Mouse (Mus musculus) hindbrain, embryonic 10.5 days (tissue): ENCODE data around the gene Fth1. TPM values are rescaled to one million over a fixed set of nuclear protein-coding genes. Genes with fewer than 3 reads are reported as not detected.
A peak's percentile ranks its signal among the peaks of the same experiment; 100 is the strongest.

ENCODE experiments used
- DNase-seq: peaks from one replicate; pipeline ENCODE4 v3.0.0-alpha.2; 2017; ENCODE audit warnings: low spot score
- H3K27ac ChIP-seq: fragments of 300-500 bp; sonication (generic); 2 replicates; pipeline ENCODE4 v1.5.1; 2016; ENCODE audit warnings: mild to moderate bottlenecking, moderate library complexity
- H3K27me3 ChIP-seq: fragments of 300-500 bp; sonication (generic); 2 replicates; pipeline ENCODE4 v1.6.1; 2016; ENCODE audit warnings: mild to moderate bottlenecking; ENCODE audit not compliant: poor library complexity, insufficient read depth, severe bottlenecking
- H3K36me3 ChIP-seq: fragments of 300-500 bp; sonication (generic); 2 replicates; pipeline ENCODE4 v1.6.1; 2016; ENCODE audit warnings: mild to moderate bottlenecking, moderate library complexity
- H3K4me1 ChIP-seq: fragments of 300-500 bp; sonication (generic); replicated peaks from 2 replicates; pipeline ENCODE4 v1.6.1; 2016; ENCODE audit warnings: mild to moderate bottlenecking
- H3K4me3 ChIP-seq: fragments of 300-500 bp; sonication (generic); 2 replicates; pipeline ENCODE4 v1.5.1; 2016; ENCODE audit warnings: mild to moderate bottlenecking, moderate library complexity
- H3K9me3 ChIP-seq: fragments of 300-500 bp; sonication (generic); 2 replicates; pipeline ENCODE4 v1.6.1; 2016; ENCODE audit warnings: mild to moderate bottlenecking, moderate library complexity
- WGBS: fragments of 180-500 bp; shearing (Covaris S2); methylation state at CpG from one replicate; pipeline ENCODE4 v1.1.7; 2016; 5-methylcytosine and 5-hydroxymethylcytosine counted together
- polyA plus RNA-seq: library from polyadenylated mRNA; unstranded; fragments of >200 nt; fragmentation: Nextera tagmentation; extraction: Ambion mirVana; gene quantifications from 2 replicates; pipeline ENCODE4 v1.2.1, GENCODE M21; 2016

Gene Fth1
- polyA plus RNA-seq, 1 experiment from 2014 or later: 1,593 TPM

- Histone ChIP-seq H3K4me1 (peaks cover 32% of the 10 kb centered on the region), H3K27ac (no peak overlapping the region), H3K36me3 (peaks cover 22% of the 10 kb centered on the region), H3K9me3 (no peaks in the 10 kb centered on the region), H3K4me3 (no peak overlapping the region), H3K27me3 (peaks cover 4% of the 10 kb centered on the region; the same call in 1 of the 2 replicates)
- 67% methylated on average over 17 of the region's 17 CpGs for WGBS
- DNase-seq: no peak
These were observed 8.9 kb downstream of the Fth1 start for GRCm38 (mm10) chr19:9989171-9989883.

DNA sequence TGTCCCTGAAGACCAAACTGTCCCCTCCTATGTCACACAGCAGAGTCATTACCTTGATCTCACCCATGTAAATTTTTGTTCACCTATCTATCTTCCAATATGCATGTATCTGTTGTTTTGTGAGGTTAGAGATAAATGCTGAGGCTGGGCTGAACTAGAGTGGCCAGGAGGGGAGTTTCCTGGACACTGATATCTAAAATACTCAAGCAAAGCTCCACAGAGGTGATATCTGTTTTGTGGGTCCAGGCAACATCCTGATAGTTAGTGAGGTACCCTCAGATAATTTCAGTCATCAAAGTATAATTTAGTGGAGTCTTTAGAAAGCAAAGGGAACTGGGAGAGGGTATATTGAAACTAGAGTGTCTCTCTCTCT lies 9.5 kb downstream of the Fth1 start:
- no peak overlapping the region for H3K4me3 ChIP-seq
- peaks cover 32% of the 10 kb centered on the region for H3K4me1 ChIP-seq
- H3K9me3 ChIP-seq: no peaks in the 10 kb centered on the region
- H3K27me3 ChIP-seq: peaks cover 4% of the 10 kb centered on the region; the same call in 1 of the 2 replicates
- H3K27ac ChIP-seq: no peak overlapping the region
- H3K36me3 ChIP-seq: peaks cover 16% of the 10 kb centered on the region
- no peak for DNase-seq

DNA sequence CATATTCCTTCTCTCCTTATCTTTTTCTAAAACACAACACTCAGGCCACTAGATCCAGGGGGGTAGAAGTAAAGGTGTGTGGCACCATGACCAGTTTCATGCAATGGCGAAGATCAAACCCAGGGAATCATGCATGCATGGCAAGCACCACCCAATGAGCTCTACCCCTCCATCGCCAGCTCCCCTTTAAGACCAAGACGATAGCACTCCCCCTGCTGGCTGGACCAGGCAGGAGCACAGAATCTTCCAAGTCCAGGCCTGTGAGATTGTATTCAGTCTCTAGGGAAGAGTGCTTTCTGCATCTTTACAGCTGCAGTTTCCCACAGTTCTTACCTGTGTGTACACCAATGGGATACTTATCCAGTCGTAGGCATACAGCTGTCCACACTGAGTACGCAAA lies 10.9 kb downstream of the Fth1 start:
- Histone ChIP-seq H3K9me3 (no peaks in the 10 kb centered on the region), H3K4me1 (peaks cover 32% of the 10 kb centered on the region), H3K4me3 (no peak overlapping the region), H3K27ac (no peak overlapping the region), H3K27me3 (peaks cover 4% of the 10 kb centered on the region; the same call in 1 of the 2 replicates), H3K36me3 (peaks cover 2% of the 10 kb centered on the region; the same call in 1 of the 2 replicates)
- peak; percentile 83 for DNase-seq
- WGBS: 24% methylated on average over 5 of the region's 5 CpGs

DNA sequence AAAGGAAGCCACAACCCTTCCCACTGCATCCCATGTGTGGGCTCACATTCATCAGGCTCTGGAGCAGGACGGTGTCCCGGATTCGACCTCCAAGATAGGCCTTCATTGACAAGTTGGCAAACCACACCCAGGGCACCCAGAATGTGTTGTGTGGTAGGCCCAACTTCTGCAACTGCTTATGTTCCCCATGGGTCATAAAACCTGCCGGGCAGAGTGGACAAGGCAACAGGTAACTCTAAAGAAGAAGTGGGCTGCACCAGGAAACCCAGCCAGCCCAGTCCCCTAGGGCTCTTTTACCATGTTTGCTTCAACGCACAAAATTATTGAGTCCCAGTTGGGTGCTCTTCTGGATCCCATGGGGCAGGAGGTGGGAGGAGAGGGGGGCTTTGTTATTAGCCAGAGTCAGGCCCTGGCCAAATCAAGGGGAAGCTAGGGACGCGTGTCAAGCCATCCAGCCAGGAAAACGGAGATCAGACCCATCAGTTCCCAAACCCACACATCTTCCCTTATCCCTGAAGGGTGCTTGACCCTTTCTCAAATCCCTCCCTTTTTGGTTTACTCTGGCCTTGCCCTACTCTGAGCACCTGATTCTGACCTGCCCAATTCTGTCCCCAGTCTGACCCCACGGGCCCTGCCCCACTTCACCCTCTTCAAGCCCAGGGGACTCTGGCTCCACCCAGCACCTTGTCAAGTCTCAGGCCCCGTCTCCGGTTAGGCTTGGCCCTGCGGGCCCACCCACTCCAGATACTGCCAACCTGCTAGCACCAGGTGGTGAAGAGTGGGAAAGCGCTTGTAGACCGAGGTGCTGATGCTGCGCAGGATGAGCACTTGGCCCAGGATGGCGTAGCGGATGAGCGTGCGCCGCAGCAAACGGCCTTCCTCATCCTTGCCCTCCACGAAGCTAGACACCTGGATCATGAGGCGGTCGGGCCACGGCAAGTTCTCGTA lies 11.9 kb downstream of the Fth1 start:
- H3K27ac ChIP-seq: peak overlapping the region; percentile 81

DNA sequence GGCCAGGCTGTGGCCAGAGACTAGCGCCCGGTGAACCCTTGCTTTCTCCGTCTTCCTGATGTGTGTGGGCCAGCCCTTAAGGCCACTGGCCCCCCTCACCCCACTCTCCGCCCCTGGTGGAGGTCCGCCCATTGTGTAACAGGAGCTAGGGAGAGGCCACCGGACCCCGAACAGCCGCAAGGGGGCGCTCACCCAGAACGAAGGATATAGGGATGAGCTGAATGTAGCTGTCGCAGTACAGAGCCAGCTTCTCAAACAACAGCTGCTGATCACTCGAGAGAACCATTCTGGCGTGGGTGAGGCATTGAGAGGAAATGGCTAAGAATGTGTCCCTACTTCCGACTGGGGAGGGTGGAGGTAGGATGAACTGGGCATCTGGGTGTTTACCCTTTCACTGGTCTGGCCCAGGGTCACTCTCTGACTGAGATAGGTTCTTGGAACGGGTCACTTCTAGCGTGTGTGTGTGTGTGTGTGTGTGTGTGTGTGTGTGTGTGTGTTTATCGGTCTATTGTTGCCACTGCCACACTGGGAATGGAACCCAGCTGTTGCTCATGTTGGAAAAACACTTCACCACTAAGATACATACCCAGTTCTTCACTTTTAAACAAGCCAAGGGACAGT lies 12.7 kb downstream of the Fth1 start:
- peak; percentile 96 for DNase-seq
- Histone ChIP-seq H3K4me1 (peaks cover 21% of the 10 kb centered on the region), H3K9me3 (no peaks in the 10 kb centered on the region), H3K36me3 (no peaks in the 10 kb centered on the region), H3K27ac (peak overlapping the region; percentile 81), H3K4me3 (peak overlapping the region; percentile 47), H3K27me3 (peaks cover 4% of the 10 kb centered on the region; the same call in 1 of the 2 replicates)
- WGBS: 8% methylated on average over 17 of the region's 17 CpGs

More for the DNA sequence above, 11.9 kb downstream of the Fth1 start:
- Histone ChIP-seq H3K4me3 (peak overlapping the region; percentile 47), H3K36me3 (no peaks in the 10 kb centered on the region), H3K4me1 (peaks cover 29% of the 10 kb centered on the region), H3K27me3 (peaks cover 4% of the 10 kb centered on the region; the same call in 1 of the 2 replicates), H3K9me3 (no peaks in the 10 kb centered on the region)
- DNase-seq: no peak
- WGBS: 47% methylated on average over 26 of the region's 26 CpGs

- no peak overlapping the region for H3K27ac ChIP-seq
- H3K36me3 ChIP-seq: no peaks in the 10 kb centered on the region
- no peaks in the 10 kb centered on the region for H3K9me3 ChIP-seq
- peaks cover 2% of the 10 kb centered on the region; the same call in 1 of the 2 replicates for H3K27me3 ChIP-seq
- WGBS: 80% methylated on average over 12 of the region's 12 CpGs
- no peak for DNase-seq
- H3K4me3 ChIP-seq: no peak overlapping the region
- peaks cover 14% of the 10 kb centered on the region for H3K4me1 ChIP-seq
These were observed 17.0 kb downstream of the Fth1 start for GRCm38 (mm10) chr19:9997204-9998062.

DNA sequence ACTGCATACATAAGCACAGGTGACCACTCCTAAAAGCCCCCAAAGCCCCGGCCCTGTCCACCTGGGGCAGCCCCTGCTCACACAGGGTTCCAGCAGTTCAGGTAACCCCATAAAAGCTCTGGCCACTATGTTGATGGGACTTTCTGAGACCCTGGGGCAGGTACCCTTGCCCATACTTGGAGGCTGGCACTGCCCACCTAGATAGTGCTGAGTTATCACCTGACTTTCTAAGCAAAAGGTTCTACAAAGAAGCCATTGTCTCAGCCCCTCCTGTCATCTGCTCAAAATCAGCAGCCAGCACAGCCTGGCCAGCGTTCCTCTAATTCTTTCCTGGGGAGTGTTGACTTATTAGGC lies 17.6 kb downstream of the Fth1 start:
- DNase-seq: no peak
- Histone ChIP-seq H3K9me3 (no peaks in the 10 kb centered on the region), H3K36me3 (no peaks in the 10 kb centered on the region), H3K4me3 (no peak overlapping the region), H3K27me3 (no peaks in the 10 kb centered on the region), H3K4me1 (peaks cover 8% of the 10 kb centered on the region), H3K27ac (no peak overlapping the region)
- 83% methylated on average over 2 of the region's 2 CpGs for WGBS

DNA sequence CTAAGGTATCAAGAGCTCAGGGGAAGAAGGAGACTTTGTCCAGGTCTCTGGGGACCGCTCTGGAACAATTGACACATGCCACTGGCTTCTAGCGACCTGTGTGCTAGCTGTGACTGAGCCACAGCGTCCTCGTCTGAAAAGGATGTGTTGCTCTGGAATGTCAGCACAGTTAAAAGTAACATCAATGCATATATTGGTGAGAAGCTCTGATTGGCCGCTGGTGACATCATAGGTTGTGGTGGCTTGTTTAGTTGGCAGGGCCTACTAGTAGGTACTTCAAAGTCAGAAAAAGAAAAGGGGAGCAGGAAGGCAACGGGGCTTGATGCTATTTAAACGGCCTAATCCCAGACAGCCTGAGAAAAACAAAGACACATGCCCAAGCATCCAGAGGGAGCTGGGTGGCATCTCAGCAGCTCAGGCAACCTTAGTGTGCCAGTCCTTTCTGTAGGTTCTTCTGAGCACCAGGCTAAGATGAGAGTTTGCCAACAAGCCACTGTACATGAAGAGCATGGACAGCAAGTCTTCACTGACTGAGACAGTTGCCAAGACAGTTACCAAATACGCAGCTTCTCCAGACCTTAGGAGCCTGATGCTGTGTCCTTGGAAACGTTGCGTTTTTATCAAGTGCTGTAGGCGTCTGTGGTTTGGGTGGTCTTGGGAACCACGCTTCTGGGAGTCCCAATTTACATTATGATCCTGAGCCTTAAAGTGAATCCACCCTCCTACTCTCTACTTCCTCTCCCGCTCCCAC lies 18.5 kb downstream of the Fth1 start:
- 74% methylated on average over 13 of the region's 13 CpGs for WGBS

GRCm38 (mm10) chr19:10000330-10000729 lies 19.9 kb downstream of the Fth1 start:
- H3K36me3 ChIP-seq: no peaks in the 10 kb centered on the region
- no peaks in the 10 kb centered on the region for H3K27me3 ChIP-seq
- WGBS: 38% methylated on average over 3 of the region's 3 CpGs
- no peak overlapping the region for H3K4me3 ChIP-seq
- no peak for DNase-seq
- no peak overlapping the region for H3K27ac ChIP-seq
- no peaks in the 10 kb centered on the region for H3K9me3 ChIP-seq
- 0 out of 2 replicates have a peak, but pooled peaks cover 3% of the 10 kb centered on the region for H3K4me1 ChIP-seq

More for the DNA sequence above, 18.5 kb downstream of the Fth1 start:
- Histone ChIP-seq H3K27me3 (no peaks in the 10 kb centered on the region), H3K36me3 (no peaks in the 10 kb centered on the region), H3K4me1 (0 out of 2 replicates have a peak, but pooled peaks cover 3% of the 10 kb centered on the region), H3K27ac (no peak overlapping the region), H3K4me3 (no peak overlapping the region), H3K9me3 (no peaks in the 10 kb centered on the region)
- no peak for DNase-seq

DNA sequence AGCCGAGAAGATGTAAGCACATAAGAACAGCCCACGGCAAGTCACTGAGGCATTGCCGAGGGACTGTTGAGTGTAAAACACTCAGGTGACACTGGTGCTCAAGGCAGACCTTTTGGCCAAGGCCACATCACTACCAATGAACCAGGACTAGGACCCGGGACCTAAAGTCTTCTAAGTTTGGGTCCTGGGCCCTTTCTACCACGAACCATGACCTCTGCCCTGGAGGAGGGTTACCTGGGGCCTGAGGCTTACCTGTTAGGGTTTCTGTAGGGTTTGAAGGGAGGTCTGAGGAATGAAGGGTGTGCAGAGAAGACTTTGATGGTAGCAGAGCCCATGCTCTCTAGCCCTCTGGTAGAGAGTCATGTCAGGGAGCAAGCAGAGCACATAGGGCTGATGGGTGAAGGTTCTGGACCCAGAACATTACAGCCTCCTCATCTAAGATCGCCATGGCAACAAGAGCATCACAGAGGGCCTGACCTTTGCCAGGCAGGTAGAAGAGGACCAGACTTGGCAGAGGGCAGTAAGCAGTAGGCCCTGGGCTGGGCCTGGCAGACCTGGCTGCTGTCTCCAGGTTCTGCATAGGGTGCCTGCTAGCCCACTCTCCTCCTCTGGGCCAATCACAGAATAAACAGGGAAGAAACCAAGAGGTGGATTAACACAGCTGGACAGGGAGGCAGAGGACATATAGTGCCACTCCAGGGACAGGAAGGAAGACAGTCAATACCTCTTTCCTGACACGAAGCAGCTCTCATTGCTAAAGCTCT lies 21.0 kb downstream of the Fth1 start, which contains the start of the genes Best1 and Rab3il1:
Gene Best1, minus strand, starts transcription at position 428 of the 764 bp plus-strand sequence.
Gene Rab3il1, plus strand, starts transcription at position 464 of the 764 bp plus-strand sequence.
- H3K4me3 ChIP-seq: no peak within 1 kb of the TSS
- H3K27ac ChIP-seq: no peak within 1 kb of the TSS
- DNase-seq: no peak
- H3K36me3 ChIP-seq: no peaks in the 10 kb centered on the region
- H3K4me1 ChIP-seq: 0 out of 2 replicates have a peak, but pooled peaks cover 3% of the 10 kb centered on the region
- no peaks in the 10 kb centered on the region for H3K9me3 ChIP-seq
- WGBS: 78% methylated on average over 7 of the region's 7 CpGs
- H3K27me3 ChIP-seq: no peaks in the 10 kb centered on the region

DNA sequence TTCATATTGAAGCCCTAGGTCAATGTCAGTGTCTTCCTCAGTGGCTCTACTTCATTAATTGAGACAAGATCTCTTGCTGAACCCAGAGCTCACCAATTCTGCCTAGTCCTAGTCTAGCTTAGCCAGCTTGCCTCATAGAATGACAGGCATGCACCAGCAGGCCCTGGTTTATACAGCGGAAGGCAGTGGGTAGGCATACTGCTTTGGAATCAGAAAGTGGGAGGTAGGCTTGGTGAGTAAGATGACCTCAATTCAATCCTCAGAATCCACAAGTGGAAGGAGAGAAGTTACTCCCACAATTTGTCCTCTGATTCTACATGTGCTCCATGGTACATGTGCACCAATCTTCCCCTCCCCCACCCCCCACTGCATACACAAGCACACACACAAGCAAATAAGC lies 23.3 kb downstream of the Fth1 start:
- Histone ChIP-seq H3K27me3 (no peaks in the 10 kb centered on the region), H3K9me3 (no peaks in the 10 kb centered on the region), H3K36me3 (no peaks in the 10 kb centered on the region), H3K27ac (no peak overlapping the region), H3K4me3 (no peak overlapping the region), H3K4me1 (no peaks in the 10 kb centered on the region)
- WGBS: 95% methylated on average over 1 of the region's 1 CpGs
- no peak for DNase-seq
